Mouse (Mus musculus) forebrain, embryonic 15.5 days (tissue): ENCODE measurements around the gene Olfr665. TPM values are rescaled to one million over a fixed set of nuclear protein-coding genes. Genes with fewer than 3 reads are reported as not detected.

Source experiments
- polyA plus RNA-seq: library from polyadenylated mRNA; unstranded; fragments of >200 nt; fragmentation: Nextera tagmentation; extraction: Ambion mirVana; gene quantifications from 2 replicates; pipeline ENCODE4 v1.2.1, GENCODE M21; 2015

Olfr665 gene
- polyA plus RNA-seq, 1 experiment from 2014 or later, result not detected

Other genes with a start within 250 kb of the Olfr665 start
- gene Olfr658, start 230.7 kb upstream of the Olfr665 start, polyA plus RNA-seq, result 0.08 TPM in 1 of 2 replicates, not detected in the other
- not detected in 2 replicates for gene Olfr659, start 211.3 kb upstream of the Olfr665 start, polyA plus RNA-seq
- not detected in 2 replicates for gene Olfr661, start 191.5 kb upstream of the Olfr665 start, polyA plus RNA-seq
- gene Usp17le, start 100.6 kb upstream of the Olfr665 start, polyA plus RNA-seq, result not detected in 2 replicates
- gene Usp17lb, start 35.4 kb upstream of the Olfr665 start, polyA plus RNA-seq, result not detected in 2 replicates
- gene Usp17la, start 21.0 kb upstream of the Olfr665 start, polyA plus RNA-seq, result not detected in 2 replicates
- not detected in 2 replicates for gene Olfr666, start 17.9 kb downstream of the Olfr665 start, polyA plus RNA-seq
- not detected in 2 replicates for gene Olfr667, start 43.5 kb downstream of the Olfr665 start, polyA plus RNA-seq
- gene Olfr668, start 50.0 kb downstream of the Olfr665 start, polyA plus RNA-seq, result not detected in 2 replicates
- gene Olfr669, start 56.2 kb downstream of the Olfr665 start, polyA plus RNA-seq, result not detected in 2 replicates
- gene Olfr670, start 84.6 kb downstream of the Olfr665 start, polyA plus RNA-seq, result not detected in 2 replicates
- gene Olfr671, start 101.1 kb downstream of the Olfr665 start, polyA plus RNA-seq, result not detected in 2 replicates
- not detected in 2 replicates for gene Olfr672, start 124.0 kb downstream of the Olfr665 start, polyA plus RNA-seq
- not detected in 2 replicates for gene Olfr675, start 150.4 kb downstream of the Olfr665 start, polyA plus RNA-seq
- gene Olfr676, start 154.7 kb downstream of the Olfr665 start, polyA plus RNA-seq, result not detected in 2 replicates
- not detected in 2 replicates for gene Olfr677, start 173.3 kb downstream of the Olfr665 start, polyA plus RNA-seq
- gene Olfr678, start 186.4 kb downstream of the Olfr665 start, polyA plus RNA-seq, result not detected in 2 replicates
- gene Olfr679, start 203.2 kb downstream of the Olfr665 start, polyA plus RNA-seq, result not detected in 2 replicates
- gene Olfr680-ps1, start 214.8 kb downstream of the Olfr665 start, polyA plus RNA-seq, result not detected in 2 replicates
- not detected in 2 replicates for gene Olfr681, start 238.8 kb downstream of the Olfr665 start, polyA plus RNA-seq